Mouse (Mus musculus) G1E (cell line): ENCODE data around the gene 4931422A03Rik. TPM values are rescaled to one million over a fixed set of nuclear protein-coding genes. Genes with fewer than 3 reads are reported as not detected.
A peak's percentile ranks its signal among the peaks of the same experiment; 100 is the strongest.
"Not testable (repeated sequence)": the region's sequence is repeated elsewhere in the genome, so short reads cannot be mapped to it uniquely, and the experiment has no call there.

ENCODE experiments used
- ATAC-seq: 2 replicates; pipeline ENCODE4 v1.8.0; 2016; ENCODE audit warnings: mild to moderate bottlenecking; ENCODE audit not compliant: insufficient number of reproducible peaks, poor library complexity, low FRiP score, severe bottlenecking; ENCODE audit errors: extremely low read depth
- DNase-seq: peaks from one replicate; pipeline ENCODE4 v3.0.0; 2012; ENCODE audit warnings: low spot score
- H3K27me3 ChIP-seq: 2 replicates; pipeline ENCODE4 v1.6.1; 2012; ENCODE audit warnings: mild to moderate bottlenecking, low read length, inconsistent platforms; ENCODE audit not compliant: insufficient read depth
- H3K36me3 ChIP-seq: replicated peaks from 2 replicates; pipeline ENCODE3; 2012; ENCODE audit warnings: mild to moderate bottlenecking, inconsistent platforms
- H3K4me1 ChIP-seq: 2 replicates; pipeline ENCODE4 v1.6.1; 2012; ENCODE audit warnings: low read depth, low read length, inconsistent platforms, mixed read lengths; ENCODE audit not compliant: insufficient read depth
- H3K4me3 ChIP-seq: 2 replicates; pipeline ENCODE4 v1.5.1; 2012; ENCODE audit warnings: low read depth, mild to moderate bottlenecking, inconsistent platforms, low read length, moderate library complexity, mixed read lengths
- H3K9me3 ChIP-seq: replicated peaks from 2 replicates; pipeline ENCODE4 v1.6.1; 2012; ENCODE audit warnings: inconsistent platforms
- CTCF ChIP-seq: IDR thresholded peaks from 2 replicates; pipeline ENCODE4 v1.5.1; 2012; ENCODE audit warnings: low read depth, low read length, inconsistent platforms, mixed read lengths
- GATA1 ChIP-seq: IDR thresholded peaks from 2 replicates; pipeline ENCODE4 v1.6.1; 2012; ENCODE audit warnings: borderline replicate concordance, low read length, inconsistent platforms, mixed read lengths
- GATA2 ChIP-seq: IDR thresholded peaks from 2 replicates; pipeline ENCODE4 v1.6.1; 2012; ENCODE audit warnings: low read depth, low read length, inconsistent platforms, borderline replicate concordance
- POLR2AphosphoS5 ChIP-seq: IDR thresholded peaks from 2 replicates; pipeline ENCODE4 v1.6.1; 2012; ENCODE audit warnings: low read depth, low read length, inconsistent platforms; ENCODE audit not compliant: insufficient replicate concordance
- TAL1 ChIP-seq: conservative IDR thresholded peaks from 2 replicates; pipeline ENCODE4 v1.6.1; 2012; ENCODE audit warnings: low read depth, low read length, inconsistent platforms, mixed read lengths
- polyA plus RNA-seq: library from polyadenylated mRNA; stranded (reverse); fragments of >175 nt; gene quantifications from 2 replicates; pipeline ENCODE4 v1.2.3, GENCODE M21; 2012
- total RNA-seq, 2 experiments: library from RNA; stranded (forward) in 1 of 2; stranded (reverse) in 1 of 2; fragments of 200-1000 nt in 1 of 2; fragments of >200 nt in 1 of 2; fragmentation: Nextera tagmentation in 1 of 2; gene quantifications; 2 replicates each; pipeline ENCODE4 v1.2.3; 2014 to 2017

The 4931422A03Rik gene
- total and polyA plus RNA-seq, 3 experiments = 0.38 TPM; not detected in 2

DNA sequence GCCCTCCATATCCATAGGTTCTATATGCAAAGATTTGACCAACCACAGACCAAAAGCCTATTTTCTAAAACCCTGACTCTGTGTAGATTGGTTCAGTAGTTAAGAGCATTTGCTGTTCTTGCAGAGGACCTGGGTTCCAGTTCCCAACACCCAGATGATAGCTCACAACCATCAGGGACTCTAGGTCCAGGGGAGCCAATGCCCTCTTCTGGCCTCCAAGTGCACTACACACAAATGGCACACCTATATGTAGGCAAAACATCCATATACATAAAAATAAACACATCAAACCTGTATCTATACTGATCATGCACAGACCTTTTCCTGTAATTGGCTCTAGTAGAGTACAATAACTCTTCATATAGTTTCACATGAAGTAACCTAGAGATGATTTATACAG, 36.9 kb downstream of the 4931422A03Rik start:
- no peaks in the 10 kb centered on the region for H3K36me3 ChIP-seq
- no peak overlapping the region for H3K4me3 ChIP-seq
- H3K4me1 ChIP-seq = no peaks in the 10 kb centered on the region
- DNase-seq (no peak), ATAC-seq (no peak)
- H3K9me3 ChIP-seq = no peaks in the 10 kb centered on the region
- peaks cover 16% of the 10 kb centered on the region for H3K27me3 ChIP-seq
- TF ChIP-seq POLR2AphosphoS5 (no peak), GATA1 (no peak), GATA2 (no peak), CTCF (no peak), TAL1 (no peak)

DNA sequence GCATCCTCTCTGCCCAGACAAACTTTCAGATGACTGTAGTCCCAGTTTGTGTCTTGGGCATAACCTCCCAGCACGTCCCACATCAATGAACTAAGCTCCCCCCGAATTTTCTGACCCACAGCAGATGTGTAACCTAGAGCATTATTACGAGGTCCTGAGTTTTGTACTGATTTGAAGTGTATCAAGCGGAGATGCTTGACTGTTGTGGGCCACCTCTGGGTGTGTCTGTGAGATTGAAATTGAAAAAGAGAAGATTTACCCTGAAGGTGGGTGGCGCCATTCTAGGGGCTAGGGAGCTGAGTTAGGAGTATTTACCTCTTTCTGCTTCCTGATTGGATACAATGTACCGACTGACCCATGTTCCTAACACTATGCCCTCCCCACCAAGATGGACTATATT, 38.4 kb downstream of the 4931422A03Rik start:
- TF ChIP-seq TAL1 (no peak), POLR2AphosphoS5 (no peak), CTCF (no peak)
- H3K9me3 ChIP-seq = no peaks in the 10 kb centered on the region
- ATAC-seq (no peak), DNase-seq (no peak)
- peaks cover 16% of the 10 kb centered on the region for H3K27me3 ChIP-seq
- no peaks in the 10 kb centered on the region for H3K4me1 ChIP-seq
- no peak overlapping the region for H3K4me3 ChIP-seq
- no peaks in the 10 kb centered on the region for H3K36me3 ChIP-seq

DNA sequence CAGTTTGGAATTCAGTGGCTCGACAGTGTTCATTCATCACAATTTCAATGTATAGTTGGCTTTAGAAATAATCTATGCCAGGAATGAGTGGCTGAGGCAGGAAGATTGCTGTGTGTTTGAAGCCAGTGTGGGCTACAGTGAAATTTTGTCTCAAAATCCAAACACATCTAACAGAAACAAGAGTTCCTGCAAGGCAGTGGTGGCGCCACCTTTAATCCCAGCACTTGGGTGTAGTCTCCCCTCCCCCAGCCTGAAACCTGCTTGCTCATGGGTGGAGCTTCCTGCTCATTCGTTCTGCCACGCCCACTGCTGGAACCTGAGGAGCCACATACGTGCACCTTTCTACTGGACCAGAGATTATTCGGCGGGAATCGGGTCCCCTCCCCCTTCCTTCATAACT, 40.6 kb downstream of the 4931422A03Rik start:
- H3K9me3 ChIP-seq, H3K4me1 ChIP-seq, H3K27me3 ChIP-seq, H3K36me3 ChIP-seq, H3K4me3 ChIP-seq, ATAC-seq, DNase-seq: not testable (repeated sequence)

DNA sequence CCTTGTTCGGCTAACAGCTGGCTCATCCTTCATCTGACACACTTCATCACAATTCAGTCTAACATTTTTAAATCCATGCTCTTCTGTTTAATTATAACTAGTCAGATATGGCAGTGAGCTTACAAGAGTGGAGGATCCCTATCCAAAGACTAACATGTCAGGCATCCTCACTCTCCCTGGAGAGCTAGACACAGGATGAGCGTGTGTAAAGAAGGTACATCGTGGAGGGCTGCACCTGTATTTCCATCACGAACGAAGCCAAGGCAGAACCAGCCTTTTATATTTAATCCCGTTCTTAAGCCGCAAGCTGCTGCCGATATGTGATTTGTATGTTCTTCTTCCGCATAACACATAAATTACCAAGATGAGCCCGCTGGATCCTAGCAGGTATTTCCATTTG, 45.0 kb downstream of the 4931422A03Rik start:
- peaks cover 46% of the 10 kb centered on the region for H3K36me3 ChIP-seq

DNA sequence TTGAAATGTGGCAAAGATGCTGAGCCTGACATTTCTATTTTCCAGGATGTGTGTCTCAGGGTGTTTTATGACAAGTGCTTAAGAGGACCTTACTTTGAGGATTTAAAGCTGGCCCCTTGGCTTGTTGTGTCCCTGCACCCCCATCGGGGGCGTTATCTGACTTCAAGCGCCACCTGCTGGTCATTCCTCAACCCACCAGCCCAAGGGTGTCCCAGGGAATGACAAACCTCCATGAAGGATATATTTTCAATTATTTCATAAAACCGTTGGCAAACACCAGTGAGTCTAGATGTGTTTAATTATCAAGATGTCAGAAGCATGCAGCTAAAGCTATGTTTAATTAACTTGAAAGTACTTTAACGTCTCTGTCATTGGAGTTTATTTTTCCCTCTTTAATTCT, 45.9 kb downstream of the 4931422A03Rik start:
- Histone ChIP-seq H3K9me3 (no peaks in the 10 kb centered on the region), H3K4me3 (no peak overlapping the region), H3K27me3 (no peaks in the 10 kb centered on the region), H3K4me1 (peaks cover 34% of the 10 kb centered on the region), H3K36me3 (peaks cover 55% of the 10 kb centered on the region)
- ATAC-seq (peak; percentile 55; the same call in 1 of the 2 replicates), DNase-seq (peak; percentile 60)
- no peak for TF ChIP-seq POLR2AphosphoS5
- no peak for TF ChIP-seq TAL1
- peak; percentile 80 for TF ChIP-seq CTCF
- no peak for TF ChIP-seq GATA2
- no peak for TF ChIP-seq GATA1

More for the DNA sequence above, 45.0 kb downstream of the 4931422A03Rik start:
- H3K9me3 ChIP-seq = no peaks in the 10 kb centered on the region
- H3K4me3 ChIP-seq = no peak overlapping the region
- DNase-seq (no peak), ATAC-seq (no peak)
- peaks cover 30% of the 10 kb centered on the region for H3K4me1 ChIP-seq
- TF ChIP-seq CTCF (no peak), GATA1 (no peak), TAL1 (no peak), GATA2 (no peak), POLR2AphosphoS5 (0 out of 2 replicates have a peak, but pooled peaks have one; percentile 8)
- no peaks in the 10 kb centered on the region for H3K27me3 ChIP-seq

DNA sequence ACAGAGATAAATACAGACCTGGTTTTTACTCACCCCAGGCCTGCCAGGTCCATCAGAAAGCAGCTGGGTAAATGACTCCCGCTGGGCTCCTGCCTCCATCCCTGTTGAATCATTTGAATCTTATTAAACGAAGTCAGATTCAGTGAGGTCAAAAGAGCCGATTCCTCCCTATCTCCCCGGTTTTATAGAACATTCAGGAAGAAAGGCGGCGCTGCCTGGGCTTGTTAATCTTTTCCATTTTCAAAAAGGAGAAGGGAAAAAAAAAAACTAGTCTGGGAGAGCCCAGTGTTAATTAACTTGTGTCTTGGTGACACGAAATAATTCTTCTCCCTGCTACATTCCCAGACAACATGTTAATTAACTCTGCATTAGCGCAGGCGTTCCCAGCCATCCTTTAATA, 50.4 kb downstream of the 4931422A03Rik start:
- no peak for DNase-seq
- TF ChIP-seq POLR2AphosphoS5 (no peak), GATA1 (no peak), CTCF (no peak), GATA2 (no peak), TAL1 (no peak)
- no peaks in the 10 kb centered on the region for H3K9me3 ChIP-seq
- no peak overlapping the region for H3K4me3 ChIP-seq
- no peaks in the 10 kb centered on the region for H3K27me3 ChIP-seq
- no peak for ATAC-seq
- peaks cover 65% of the 10 kb centered on the region for H3K4me1 ChIP-seq
- peaks cover 91% of the 10 kb centered on the region for H3K36me3 ChIP-seq

DNA sequence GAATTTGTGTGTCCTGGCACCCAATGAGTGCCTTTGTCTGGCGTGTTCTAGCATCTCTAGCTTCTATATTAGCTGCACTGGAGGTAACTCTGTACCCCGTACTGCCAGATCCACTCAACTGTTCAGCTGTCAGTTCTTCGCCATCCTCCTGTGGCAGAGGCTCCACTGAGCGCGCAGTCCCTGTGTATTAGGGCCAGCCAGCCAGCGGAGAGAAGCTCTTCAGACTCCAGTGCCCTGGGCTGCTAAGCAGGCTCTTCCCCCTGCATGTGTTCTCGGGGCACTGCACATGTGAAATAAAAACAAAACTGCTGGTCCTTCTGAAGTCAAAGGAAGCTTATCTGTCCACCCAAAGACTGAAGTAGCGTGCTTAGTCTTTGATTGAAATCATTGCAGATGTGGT, 50.9 kb downstream of the 4931422A03Rik start:
- no peaks in the 10 kb centered on the region for H3K27me3 ChIP-seq
- ATAC-seq (no peak), DNase-seq (no peak)
- H3K9me3 ChIP-seq = no peaks in the 10 kb centered on the region
- no peak overlapping the region for H3K4me3 ChIP-seq
- peaks cover 69% of the 10 kb centered on the region for H3K4me1 ChIP-seq
- TF ChIP-seq POLR2AphosphoS5 (no peak), GATA1 (no peak), GATA2 (no peak), TAL1 (no peak), CTCF (no peak)
- H3K36me3 ChIP-seq = peaks cover 94% of the 10 kb centered on the region
